Mouse (Mus musculus) liver, postnatal 0 days (tissue): ENCODE measurements at regions not wholly inside any gene's neighbourhood (a gene's known extent, or its start where the extent isn't known, plus 50 kb on each side); places are given as distances from the start of the nearest gene placed in this dataset.

ENCODE experiments used
- ATAC-seq: fragments of 200-750 bp; cut with Nextera tagmentation; 2 replicates; pipeline ENCODE4 v1.8.0; 2017; ENCODE audit warnings: mild to moderate bottlenecking, moderate library complexity
- DNase-seq: peaks from one replicate; pipeline ENCODE4 v3.0.0-alpha.2; 2016
- H3K27ac ChIP-seq: fragments of 300-500 bp; sonication (generic); 2 replicates; pipeline ENCODE4 v1.5.1; 2014; ENCODE audit warnings: antibody characterized with exemption, moderate library complexity, mild to moderate bottlenecking, low read depth
- H3K27me3 ChIP-seq: fragments of 300-500 bp; sonication (generic); 2 replicates; pipeline ENCODE4 v1.6.1; 2014; ENCODE audit warnings: low read length, control low read depth, mixed read lengths; ENCODE audit not compliant: insufficient read depth
- H3K36me3 ChIP-seq: fragments of 300-500 bp; sonication (generic); replicated peaks from 2 replicates; pipeline ENCODE4 v1.6.1; 2014; ENCODE audit warnings: mild to moderate bottlenecking, control low read depth, low read length, moderate library complexity, mixed read lengths; ENCODE audit not compliant: insufficient read depth
- H3K4me1 ChIP-seq: fragments of 300-500 bp; sonication (generic); 2 replicates; pipeline ENCODE4 v1.6.1; 2014; ENCODE audit warnings: antibody characterized with exemption, mild to moderate bottlenecking, control low read depth; ENCODE audit not compliant: insufficient read depth
- H3K4me2 ChIP-seq: fragments of 300-500 bp; sonication (generic); 2 replicates; pipeline ENCODE4 v1.6.1; 2014; ENCODE audit warnings: low read depth, mild to moderate bottlenecking, low read length, moderate library complexity, mixed read lengths
- H3K4me3 ChIP-seq: fragments of 300-500 bp; sonication (generic); 2 replicates; pipeline ENCODE4 v1.5.1; 2014; ENCODE audit warnings: low read depth, low read length
- H3K9ac ChIP-seq: fragments of 300-500 bp; sonication (generic); replicated peaks from 2 replicates; pipeline ENCODE4 v1.6.1; 2014; ENCODE audit warnings: mild to moderate bottlenecking, moderate library complexity
- H3K9me3 ChIP-seq: fragments of 300-500 bp; sonication (generic); 2 replicates; pipeline ENCODE4 v1.6.1; 2016; ENCODE audit warnings: mild to moderate bottlenecking, control low read depth, low read length, mixed read lengths
- CTCF ChIP-seq: sonication (generic); IDR thresholded peaks from 2 replicates; pipeline ENCODE4 v1.5.1; 2016; ENCODE audit warnings: antibody characterized with exemption, low read depth
- EP300 ChIP-seq: IDR thresholded peaks from 2 replicates; pipeline ENCODE4 v1.6.1; 2016; ENCODE audit warnings: antibody characterized with exemption, low read depth, mild to moderate bottlenecking
- WGBS: fragments of 180-500 bp; shearing (Covaris S2); extraction: QIAGEN DNeasy Blood & Tissue Kit; methylation state at CpG from one replicate; pipeline ENCODE4 v1.1.7; 2014; ENCODE audit not compliant: insufficient replicate concordance; 5-methylcytosine and 5-hydroxymethylcytosine counted together

DNA sequence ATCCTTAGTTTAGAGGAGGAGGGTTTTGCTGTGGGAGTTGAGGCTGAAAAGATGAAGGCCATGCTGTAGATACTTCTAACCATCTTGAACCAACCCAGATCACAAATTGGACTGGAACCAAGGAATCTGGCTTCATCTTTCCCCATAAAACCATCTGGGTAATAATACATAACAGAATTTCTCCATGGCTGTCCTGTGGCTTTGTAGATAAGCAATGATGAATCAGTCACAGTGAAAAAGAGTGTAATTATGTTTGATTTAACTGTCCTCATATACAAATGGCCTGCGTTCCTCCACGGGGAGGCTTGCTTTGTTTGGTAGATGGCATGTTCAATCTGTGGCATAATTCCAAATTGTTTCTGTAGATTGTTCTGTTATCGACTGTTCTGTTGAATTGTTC lies 100.9 kb downstream of the Aldh8a1 start:
- ATAC-seq (no peak), DNase-seq (no peak)
- no peak overlapping the region for H3K4me3 ChIP-seq
- no peak overlapping the region for H3K4me2 ChIP-seq
- H3K4me1 ChIP-seq, result no peaks in the 10 kb centered on the region
- H3K9me3 ChIP-seq, result 0 out of 2 replicates have a peak, but pooled peaks cover 3% of the 10 kb centered on the region
- no peak overlapping the region for H3K9ac ChIP-seq
- no peak overlapping the region for H3K27ac ChIP-seq
- TF ChIP-seq EP300, result no peak
- no peak for TF ChIP-seq CTCF
- 79% methylated on average over 3 of the region's 3 CpGs for WGBS
- H3K36me3 ChIP-seq, result no peaks in the 10 kb centered on the region
- H3K27me3 ChIP-seq, result no peaks in the 10 kb centered on the region

- no peak for ATAC-seq
- Histone ChIP-seq H3K27me3 (no peaks in the 10 kb centered on the region), H3K9ac (no peak overlapping the region), H3K36me3 (no peaks in the 10 kb centered on the region), H3K27ac (no peak overlapping the region), H3K4me3 (no peak overlapping the region), H3K4me2 (no peak overlapping the region), H3K4me1 (no peaks in the 10 kb centered on the region), H3K9me3 (0 out of 2 replicates have a peak, but pooled peaks cover 3% of the 10 kb centered on the region)
- DNase-seq, result no peak
- WGBS, result 32% methylated on average over 3 of the region's 3 CpGs
- peak; percentile 49; the same call in 1 of the 2 replicates for TF ChIP-seq EP300
- no peak for TF ChIP-seq CTCF
Observed at GRCm38 (mm10) chr10:21479403-21479802, 102.3 kb downstream of the Aldh8a1 start.

GRCm38 (mm10) chr10:21481255-21481654 lies 104.2 kb downstream of the Aldh8a1 start:
- Histone ChIP-seq H3K4me1 (no peaks in the 10 kb centered on the region), H3K27me3 (no peaks in the 10 kb centered on the region), H3K36me3 (no peaks in the 10 kb centered on the region), H3K9ac (no peak overlapping the region), H3K4me3 (no peak overlapping the region), H3K4me2 (no peak overlapping the region), H3K27ac (no peak overlapping the region), H3K9me3 (0 out of 2 replicates have a peak, but pooled peaks cover 3% of the 10 kb centered on the region)
- TF ChIP-seq CTCF (no peak), EP300 (no peak)
- WGBS, result 93% methylated on average over 3 of the region's 3 CpGs
- DNase-seq (no peak), ATAC-seq (no peak)

- Histone ChIP-seq H3K27me3 (no peaks in the 10 kb centered on the region), H3K4me2 (no peak overlapping the region), H3K27ac (no peak overlapping the region), H3K4me1 (no peaks in the 10 kb centered on the region), H3K9ac (no peak overlapping the region), H3K4me3 (no peak overlapping the region), H3K9me3 (0 out of 2 replicates have a peak, but pooled peaks cover 3% of the 10 kb centered on the region), H3K36me3 (no peaks in the 10 kb centered on the region)
- TF ChIP-seq CTCF, result no peak
- TF ChIP-seq EP300, result no peak
- ATAC-seq (no peak), DNase-seq (no peak)
- WGBS, result 54% methylated on average over 4 of the region's 4 CpGs
Observed at GRCm38 (mm10) chr10:21482055-21482454, 105.0 kb downstream of the Aldh8a1 start.

GRCm38 (mm10) chr10:21482659-21483058 lies 105.6 kb downstream of the Aldh8a1 start:
- TF ChIP-seq CTCF (no peak), EP300 (no peak)

DNA sequence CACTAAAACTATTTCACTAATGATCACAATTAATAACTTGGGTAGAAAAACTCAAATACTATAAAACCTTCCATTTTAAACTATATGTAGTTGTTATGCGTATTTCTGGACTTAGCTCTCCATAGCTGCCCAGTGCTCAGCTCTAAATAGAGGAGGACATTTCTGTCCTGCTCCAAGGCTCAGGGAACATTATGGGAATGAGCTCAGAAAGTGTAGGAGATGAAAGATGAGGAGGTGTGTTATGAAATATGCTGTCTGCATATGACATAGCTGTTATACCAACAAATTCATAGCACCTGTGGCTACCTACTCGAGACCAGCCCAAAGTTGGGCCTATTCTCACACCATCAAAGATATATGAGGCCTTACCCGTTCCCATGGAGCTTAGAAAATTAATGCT lies 106.3 kb downstream of the Aldh8a1 start:
- no peak overlapping the region for H3K9ac ChIP-seq
- no peaks in the 10 kb centered on the region for H3K36me3 ChIP-seq
- H3K4me3 ChIP-seq, result no peak overlapping the region
- H3K27ac ChIP-seq, result no peak overlapping the region
- ATAC-seq, result no peak
- no peaks in the 10 kb centered on the region for H3K4me1 ChIP-seq
- H3K9me3 ChIP-seq, result 0 out of 2 replicates have a peak, but pooled peaks cover 3% of the 10 kb centered on the region
- DNase-seq, result no peak
- TF ChIP-seq CTCF (no peak), EP300 (no peak)
- 76% methylated on average over 3 of the region's 3 CpGs for WGBS
- H3K27me3 ChIP-seq, result no peaks in the 10 kb centered on the region
- H3K4me2 ChIP-seq, result no peak overlapping the region

More at GRCm38 (mm10) chr10:21482659-21483058, 105.6 kb downstream of the Aldh8a1 start:
- Histone ChIP-seq H3K27ac (no peak overlapping the region), H3K4me1 (no peaks in the 10 kb centered on the region), H3K36me3 (no peaks in the 10 kb centered on the region), H3K4me3 (no peak overlapping the region), H3K9ac (no peak overlapping the region), H3K27me3 (no peaks in the 10 kb centered on the region), H3K9me3 (0 out of 2 replicates have a peak, but pooled peaks cover 3% of the 10 kb centered on the region), H3K4me2 (no peak overlapping the region)
- DNase-seq (no peak), ATAC-seq (no peak)
- 85% methylated on average over 9 of the region's 9 CpGs for WGBS

DNA sequence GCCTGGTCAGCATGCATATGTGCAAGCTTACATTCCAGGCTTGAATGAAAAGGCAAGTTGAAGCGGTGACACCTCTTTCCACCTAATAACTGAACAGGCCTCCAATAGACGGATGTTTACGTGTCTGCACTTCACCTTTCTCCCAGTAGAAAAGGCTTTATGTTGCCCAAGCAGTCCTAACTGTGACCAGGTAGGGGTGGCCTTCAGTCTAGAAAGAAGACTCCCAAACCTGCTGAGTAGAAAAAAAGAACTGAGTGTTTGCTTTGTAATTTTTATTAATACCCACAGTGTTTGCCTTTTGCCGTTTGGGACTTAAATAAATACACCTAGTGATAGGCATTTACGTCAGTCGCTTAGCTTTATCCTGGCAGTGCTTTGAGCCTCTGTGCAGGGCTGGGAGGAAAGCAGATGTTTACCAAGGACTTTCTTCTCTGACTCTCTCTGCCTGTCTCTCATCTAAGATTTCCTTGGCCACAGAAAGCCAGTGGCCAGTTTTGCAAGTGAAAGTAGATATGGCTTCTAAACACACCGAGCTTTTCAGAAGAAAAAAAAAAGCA lies 104.5 kb upstream of the 1700020N01Rik start:
- Histone ChIP-seq H3K4me3 (no peak overlapping the region), H3K4me1 (0 out of 2 replicates have a peak, but pooled peaks cover 2% of the 10 kb centered on the region), H3K27me3 (no peaks in the 10 kb centered on the region), H3K4me2 (no peak overlapping the region), H3K36me3 (no peaks in the 10 kb centered on the region), H3K9me3 (no peaks in the 10 kb centered on the region), H3K9ac (no peak overlapping the region), H3K27ac (no peak overlapping the region)
- WGBS, result 71% methylated on average over 7 of the region's 7 CpGs
- no peak for DNase-seq
- TF ChIP-seq CTCF, result no peak
- no peak for TF ChIP-seq EP300
- peak; percentile 60; the same call in 1 of the 2 replicates for ATAC-seq
